Mouse (Mus musculus): ENCODE measurements around the gene Kcnk2.

The Kcnk2 gene

DNA sequence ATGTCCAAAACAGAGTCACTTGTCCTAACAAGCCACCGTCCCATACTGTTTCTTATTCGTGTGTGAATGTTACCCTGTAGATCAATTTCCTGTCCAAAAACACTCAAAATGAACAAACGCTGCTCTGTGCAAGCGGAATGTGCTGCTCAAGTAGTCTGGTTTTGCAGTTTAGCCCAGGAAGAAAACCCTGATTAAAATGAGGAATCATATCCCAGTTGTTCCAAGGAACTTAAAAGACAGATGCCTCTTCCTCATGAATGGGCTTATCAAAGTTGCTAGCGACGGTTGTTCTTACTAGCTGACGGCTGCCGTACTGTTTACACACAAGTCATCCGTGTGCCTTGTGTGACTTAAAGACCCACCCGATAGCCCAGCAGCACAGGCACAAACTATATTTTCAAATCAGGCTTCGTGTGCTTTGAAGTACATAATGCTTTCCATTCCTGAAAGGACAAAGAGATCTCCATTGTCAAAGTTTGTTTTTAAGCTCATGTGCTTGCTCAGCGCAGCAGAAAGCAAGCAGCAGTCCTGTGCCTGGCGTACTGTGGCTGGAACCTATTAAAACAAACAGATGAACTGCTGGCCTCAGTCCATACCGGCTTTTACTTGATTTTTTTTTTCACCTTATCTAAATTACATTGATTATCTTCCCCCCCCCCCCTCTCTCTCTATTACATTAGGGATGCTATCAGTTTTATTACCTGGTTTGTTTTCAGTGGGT lies at the start of gene Kcnk2:
Gene Kcnk2, minus strand, starts transcription at position 51 of the 721 bp plus-strand sequence.
- no peak for DNase-seq

DNA sequence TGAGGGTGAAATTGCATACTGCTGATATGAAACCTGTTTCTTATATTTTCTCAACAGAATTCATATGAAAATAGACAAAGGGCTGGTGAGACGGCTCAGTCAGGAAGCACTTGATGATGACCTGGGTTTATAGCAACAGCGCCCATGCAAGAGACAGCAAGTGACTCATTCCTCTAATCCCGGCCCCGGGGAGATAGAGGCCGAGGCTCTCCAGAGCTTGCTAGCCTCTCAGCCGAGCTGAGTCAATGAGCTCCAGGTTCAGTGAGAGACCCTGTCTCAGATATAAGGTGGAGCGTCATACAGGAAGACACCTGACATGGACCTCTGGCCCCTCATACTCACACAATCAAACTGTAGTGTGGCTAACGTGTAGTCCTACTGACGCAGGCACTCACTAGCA lies 38.7 kb upstream of the Kcnk2 start:
- no peak for DNase-seq

GRCm38 (mm10) chr1:189437126-189437525 lies 35.1 kb upstream of the Kcnk2 start:
- no peak for DNase-seq

- DNase-seq: no peak
These were observed 33.4 kb upstream of the Kcnk2 start for GRCm38 (mm10) chr1:189435452-189435851.

- no peak for DNase-seq
These were observed 29.4 kb upstream of the Kcnk2 start for GRCm38 (mm10) chr1:189431479-189431878.

DNA sequence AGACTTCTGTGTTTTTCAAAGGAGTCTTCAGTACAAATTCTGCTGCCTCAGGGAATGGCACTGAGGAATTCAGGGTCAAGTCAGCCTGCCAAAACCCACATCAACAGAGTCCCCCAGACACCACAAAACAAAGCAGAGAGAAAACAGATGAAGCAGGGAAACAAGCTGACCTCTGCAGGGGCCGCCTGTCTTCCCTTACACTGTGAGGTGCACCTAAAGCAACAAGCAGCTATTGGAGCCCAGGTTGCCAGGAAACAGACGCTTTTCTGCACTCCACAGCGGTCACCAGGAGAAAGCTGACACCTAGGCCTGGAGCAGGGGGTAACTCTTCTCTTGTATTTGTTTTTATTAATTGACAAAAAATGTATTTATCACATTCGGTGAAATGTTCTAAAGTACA lies 28.5 kb upstream of the Kcnk2 start:
- DNase-seq: no peak

GRCm38 (mm10) chr1:189429566-189429965 lies 27.5 kb upstream of the Kcnk2 start:
- peak; percentile 61 for DNase-seq

DNA sequence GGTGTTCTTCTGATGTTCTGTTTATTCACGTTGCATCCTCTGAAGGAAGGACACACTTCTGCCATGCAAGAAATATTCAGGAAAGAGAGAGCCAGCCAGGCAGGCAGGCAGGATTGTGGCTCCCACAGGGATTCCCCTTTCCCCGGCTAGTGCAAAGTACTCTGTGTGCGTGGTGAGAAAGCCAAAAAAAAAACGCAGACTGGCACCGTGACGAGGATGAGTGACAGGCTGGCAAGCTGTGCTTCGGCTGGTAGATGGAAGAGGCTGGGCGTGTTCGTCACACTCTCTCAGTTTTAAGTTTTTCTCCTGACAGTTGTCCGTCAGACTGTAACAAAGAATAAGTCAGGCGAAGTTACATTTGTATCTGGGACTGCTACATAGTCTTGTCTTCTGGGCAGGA lies 24.2 kb upstream of the Kcnk2 start:
- DNase-seq: no peak

- no peak for DNase-seq
These were observed 17.8 kb upstream of the Kcnk2 start for GRCm38 (mm10) chr1:189419914-189420313.

DNA sequence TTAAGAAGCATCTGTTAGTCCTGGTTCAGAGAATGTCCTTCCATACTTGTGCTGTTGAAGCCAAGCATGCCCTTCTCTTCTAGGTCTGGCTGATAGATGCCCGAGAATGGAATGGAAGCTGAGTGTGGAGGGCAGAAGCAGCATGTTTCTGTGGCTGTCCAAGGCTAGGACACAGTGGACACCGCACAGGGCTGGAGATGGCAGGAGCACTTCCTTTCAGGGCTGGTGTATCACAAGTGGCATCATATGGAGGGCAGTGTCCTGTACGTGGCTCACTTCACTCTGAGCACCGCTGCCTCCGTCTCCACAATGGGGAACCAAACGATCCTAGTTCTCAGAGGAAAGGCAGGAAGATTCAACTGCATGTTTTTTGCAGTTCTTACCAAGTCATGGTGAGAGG lies 7.8 kb upstream of the Kcnk2 start:
- DNase-seq: no peak

- DNase-seq: peak; percentile 67
These were observed 3.1 kb upstream of the Kcnk2 start for GRCm38 (mm10) chr1:189405221-189405620.

- no peak for DNase-seq
These were observed 1.5 kb upstream of the Kcnk2 start for GRCm38 (mm10) chr1:189403546-189403945.

DNA sequence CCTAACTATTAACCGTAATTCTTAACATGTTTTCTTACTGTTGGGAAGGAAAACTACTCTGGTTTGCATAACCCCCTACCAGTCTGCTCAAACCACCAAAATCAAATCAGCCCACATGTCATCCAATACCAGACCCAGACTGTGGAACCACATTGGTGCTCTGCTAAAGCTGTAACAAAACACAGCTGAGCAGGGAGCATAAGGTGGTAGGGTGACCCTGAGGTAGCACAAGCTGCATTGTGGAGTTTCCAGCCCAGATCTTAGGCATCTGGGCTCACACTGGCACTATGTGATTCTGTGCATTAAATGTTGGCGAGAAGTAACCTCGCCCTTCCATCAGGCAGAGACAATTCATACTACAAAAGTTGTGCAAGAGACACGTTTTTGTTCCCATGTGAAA lies 1.1 kb upstream of the Kcnk2 start:
- DNase-seq: no peak

DNA sequence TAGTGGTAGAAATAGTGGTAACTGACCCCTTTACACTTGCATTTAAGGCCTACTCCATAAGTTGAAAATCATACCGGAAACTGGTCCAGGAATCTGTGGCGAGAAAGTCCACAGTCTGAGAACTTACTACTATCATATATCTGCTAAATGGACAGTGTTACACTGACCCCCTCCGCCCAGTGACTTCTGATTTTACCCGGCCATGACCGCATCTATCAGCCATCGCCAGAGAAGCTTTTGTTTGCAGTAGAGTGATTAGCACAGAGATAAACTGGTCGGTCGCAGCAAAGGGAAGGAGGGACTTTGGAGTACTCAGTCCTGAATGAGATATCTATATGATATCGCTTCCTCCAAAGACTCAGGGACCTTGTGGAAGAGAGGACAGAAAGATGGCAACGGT lies 15.2 kb downstream of the Kcnk2 start:
- no peak for DNase-seq

- no peak for DNase-seq
These were observed 15.9 kb downstream of the Kcnk2 start for GRCm38 (mm10) chr1:189386141-189386540.

DNA sequence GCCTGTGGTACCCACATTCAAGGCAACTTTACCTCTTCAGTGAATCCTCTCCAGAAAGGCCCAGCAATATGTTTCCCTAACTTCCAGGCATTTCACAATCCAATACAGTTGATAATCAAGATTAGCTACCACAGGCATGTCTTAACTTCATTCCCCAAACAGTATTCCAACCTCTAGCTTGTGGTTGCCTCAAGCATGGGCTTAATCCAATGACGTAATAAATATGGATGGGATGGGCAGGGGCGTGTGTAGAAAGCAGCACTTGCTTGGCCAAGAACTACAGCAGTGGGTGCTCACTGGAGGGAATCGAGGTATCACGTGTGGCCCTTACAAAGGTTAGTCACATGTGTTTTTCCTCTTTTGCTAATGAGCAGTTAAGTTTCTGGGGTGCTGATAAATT lies 34.4 kb downstream of the Kcnk2 start:
- DNase-seq: no peak

GRCm38 (mm10) chr1:189364188-189364587 lies 37.9 kb downstream of the Kcnk2 start:
- DNase-seq: peak; percentile 10

- DNase-seq: no peak
These were observed 39.5 kb downstream of the Kcnk2 start for GRCm38 (mm10) chr1:189362579-189362978.

DNA sequence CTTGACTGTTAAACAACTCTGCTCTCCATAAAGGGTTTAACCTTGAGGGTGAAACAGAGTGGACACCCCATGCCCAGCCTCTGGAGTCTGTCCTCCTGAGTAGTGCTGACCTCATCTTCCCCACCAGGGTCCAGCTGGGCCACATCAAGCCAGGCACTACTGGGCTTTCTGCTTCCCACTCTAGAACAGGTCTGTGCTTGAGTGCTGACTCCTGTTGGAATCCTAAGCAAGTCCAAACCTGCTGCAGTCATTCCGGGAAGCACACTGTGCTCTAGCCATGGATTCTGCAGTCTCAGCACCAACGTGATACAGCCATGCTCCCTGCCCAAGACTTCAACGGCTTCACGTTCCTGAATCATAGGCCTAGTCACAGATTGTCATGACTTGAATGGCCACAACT lies 42.4 kb downstream of the Kcnk2 start:
- DNase-seq: no peak

DNA sequence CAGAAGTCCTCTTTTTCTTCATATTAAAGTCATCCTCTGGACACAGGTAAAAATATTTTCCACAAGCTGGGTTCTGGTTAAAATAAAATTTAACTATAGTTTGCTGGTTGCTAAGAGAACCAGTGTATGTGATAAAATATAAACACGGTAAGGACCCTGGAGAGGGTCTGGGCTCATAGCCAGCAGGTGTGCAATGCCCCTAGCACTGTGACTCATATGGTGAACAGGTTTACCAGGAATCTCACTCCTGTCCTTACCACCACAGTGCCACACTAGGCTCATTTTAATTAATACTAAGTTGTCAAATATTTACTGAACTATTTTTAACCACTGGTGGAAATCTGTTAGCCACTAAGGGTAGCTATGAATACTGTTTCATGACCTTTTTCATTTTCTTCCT lies 48.2 kb downstream of the Kcnk2 start:
- peak; percentile 62 for DNase-seq

- DNase-seq: no peak
These were observed 50.3 kb downstream of the Kcnk2 start for GRCm38 (mm10) chr1:189351804-189352203.

DNA sequence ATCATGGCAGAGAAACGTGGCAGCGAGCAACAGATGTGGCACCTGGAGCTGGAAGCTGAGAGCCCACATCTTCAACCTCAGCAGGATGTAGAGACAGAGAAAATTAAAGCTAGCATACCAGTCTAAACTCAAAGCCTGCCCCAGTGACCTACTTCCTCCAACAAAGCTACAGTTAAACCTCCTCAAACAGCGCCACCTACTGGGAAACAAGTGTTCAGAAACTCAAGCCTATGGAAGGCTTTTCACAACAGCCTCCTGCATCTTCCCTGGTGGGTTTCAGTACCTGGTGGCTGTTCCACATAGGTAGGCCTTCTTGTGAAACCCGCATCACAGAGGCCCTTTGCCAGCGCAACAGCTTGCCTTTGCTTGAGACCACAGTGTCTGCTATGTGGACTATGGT lies 52.9 kb downstream of the Kcnk2 start:
- DNase-seq: no peak

DNA sequence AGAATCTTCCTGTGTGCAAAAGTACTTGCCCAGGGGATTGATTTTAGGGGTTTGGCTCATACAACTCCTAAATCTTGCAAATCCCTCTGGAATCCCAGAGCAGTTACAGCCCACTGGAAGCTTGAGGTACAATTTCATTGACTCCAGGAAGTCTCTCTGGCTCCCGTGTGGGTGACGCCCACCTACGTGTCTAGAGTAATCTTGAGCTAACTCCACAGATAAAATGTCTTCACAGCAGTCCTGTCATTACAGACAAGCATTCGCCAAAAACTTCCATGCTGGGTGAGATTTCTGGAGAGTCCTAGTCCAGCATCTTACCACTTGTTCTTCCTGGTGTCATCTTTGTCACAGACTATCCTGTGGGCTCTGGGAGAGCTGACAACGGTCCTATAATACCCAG lies 56.9 kb downstream of the Kcnk2 start:
- DNase-seq: no peak

GRCm38 (mm10) chr1:189343301-189344251 lies 58.5 kb downstream of the Kcnk2 start:
- peak; percentile 44 for DNase-seq
